Mouse (Mus musculus) intestine, embryonic 16.5 days (tissue): ENCODE data around the gene Csrp1. TPM values are rescaled to one million over a fixed set of nuclear protein-coding genes. Genes with fewer than 3 reads are reported as not detected.
A peak's percentile ranks its signal among the peaks of the same experiment; 100 is the strongest.

ENCODE experiments used
- ATAC-seq: fragments of 200-750 bp; cut with Nextera tagmentation; 2 replicates; pipeline ENCODE4 v1.8.0; 2017; ENCODE audit warnings: moderate TSS enrichment, moderate library complexity
- H3K27ac ChIP-seq: fragments of 300-500 bp; sonication (generic); 2 replicates; pipeline ENCODE4 v1.5.1; 2014; ENCODE audit warnings: mild to moderate bottlenecking, low read length
- H3K27me3 ChIP-seq: fragments of 300-500 bp; sonication (generic); replicated peaks from 2 replicates; pipeline ENCODE4 v1.6.1; 2014; ENCODE audit warnings: low read length, control low read depth, mixed read lengths; ENCODE audit not compliant: control insufficient read depth, insufficient read depth
- H3K36me3 ChIP-seq: fragments of 300-500 bp; sonication (generic); 2 replicates; pipeline ENCODE4 v1.6.1; 2014; ENCODE audit warnings: low read length, control low read depth; ENCODE audit not compliant: control insufficient read depth, insufficient read depth
- H3K4me1 ChIP-seq: fragments of 300-500 bp; sonication (generic); 2 replicates; pipeline ENCODE4 v1.6.1; 2014; ENCODE audit warnings: low read length, control low read depth, mixed read lengths; ENCODE audit not compliant: control insufficient read depth, insufficient read depth
- H3K4me2 ChIP-seq: fragments of 300-500 bp; sonication (generic); 2 replicates; pipeline ENCODE4 v1.6.1; 2014; ENCODE audit warnings: low read depth, low read length, control low read depth
- H3K4me3 ChIP-seq: fragments of 300-500 bp; sonication (generic); 2 replicates; pipeline ENCODE4 v1.5.1; 2014; ENCODE audit warnings: mild to moderate bottlenecking, low read length
- H3K9ac ChIP-seq: fragments of 300-500 bp; sonication (generic); 2 replicates; pipeline ENCODE4 v1.6.1; 2014; ENCODE audit warnings: low read depth, low read length
- H3K9me3 ChIP-seq: fragments of 300-500 bp; sonication (generic); 2 replicates; pipeline ENCODE4 v1.6.1; 2016; ENCODE audit warnings: low read length, control low read depth; ENCODE audit not compliant: control insufficient read depth
- WGBS: fragments of 180-500 bp; shearing (Covaris S2); extraction: QIAGEN DNeasy Blood & Tissue Kit; methylation state at CpG from one replicate; pipeline ENCODE4 v1.1.7; 2014; 5-methylcytosine and 5-hydroxymethylcytosine counted together
- polyA plus RNA-seq: library from polyadenylated mRNA; unstranded; fragments of >200 nt; fragmentation: Nextera tagmentation; extraction: Ambion mirVana; gene quantifications from 2 replicates; pipeline ENCODE4 v1.2.1, GENCODE M21; 2015

The Csrp1 gene
- polyA plus RNA-seq, 1 experiment from 2014 or later = 215 TPM

- Histone ChIP-seq H3K4me3 (no peak overlapping the region), H3K9me3 (no peaks in the 10 kb centered on the region), H3K27me3 (no peaks in the 10 kb centered on the region), H3K27ac (no peak overlapping the region), H3K4me2 (peak overlapping the region; percentile 19; the same call in 1 of the 2 replicates), H3K4me1 (peaks cover 18% of the 10 kb centered on the region), H3K9ac (no peak overlapping the region), H3K36me3 (no peaks in the 10 kb centered on the region)
- WGBS = 17% methylated on average over 10 of the region's 10 CpGs
- peak; percentile 36; the same call in 1 of the 2 replicates for ATAC-seq
Measured at GRCm38 (mm10) chr1:135788708-135789107, 68.8 kb downstream of the Csrp1 start.

- no peak overlapping the region for H3K4me2 ChIP-seq
- no peak overlapping the region for H3K4me3 ChIP-seq
- H3K9me3 ChIP-seq = no peaks in the 10 kb centered on the region
- no peak overlapping the region for H3K27ac ChIP-seq
- H3K36me3 ChIP-seq = no peaks in the 10 kb centered on the region
- ATAC-seq = no peak
- H3K9ac ChIP-seq = no peak overlapping the region
- peaks cover 29% of the 10 kb centered on the region for H3K4me1 ChIP-seq
- 16% methylated on average over 5 of the region's 5 CpGs for WGBS
- H3K27me3 ChIP-seq = no peaks in the 10 kb centered on the region
Measured at GRCm38 (mm10) chr1:135789815-135790214, 70.0 kb downstream of the Csrp1 start.

DNA sequence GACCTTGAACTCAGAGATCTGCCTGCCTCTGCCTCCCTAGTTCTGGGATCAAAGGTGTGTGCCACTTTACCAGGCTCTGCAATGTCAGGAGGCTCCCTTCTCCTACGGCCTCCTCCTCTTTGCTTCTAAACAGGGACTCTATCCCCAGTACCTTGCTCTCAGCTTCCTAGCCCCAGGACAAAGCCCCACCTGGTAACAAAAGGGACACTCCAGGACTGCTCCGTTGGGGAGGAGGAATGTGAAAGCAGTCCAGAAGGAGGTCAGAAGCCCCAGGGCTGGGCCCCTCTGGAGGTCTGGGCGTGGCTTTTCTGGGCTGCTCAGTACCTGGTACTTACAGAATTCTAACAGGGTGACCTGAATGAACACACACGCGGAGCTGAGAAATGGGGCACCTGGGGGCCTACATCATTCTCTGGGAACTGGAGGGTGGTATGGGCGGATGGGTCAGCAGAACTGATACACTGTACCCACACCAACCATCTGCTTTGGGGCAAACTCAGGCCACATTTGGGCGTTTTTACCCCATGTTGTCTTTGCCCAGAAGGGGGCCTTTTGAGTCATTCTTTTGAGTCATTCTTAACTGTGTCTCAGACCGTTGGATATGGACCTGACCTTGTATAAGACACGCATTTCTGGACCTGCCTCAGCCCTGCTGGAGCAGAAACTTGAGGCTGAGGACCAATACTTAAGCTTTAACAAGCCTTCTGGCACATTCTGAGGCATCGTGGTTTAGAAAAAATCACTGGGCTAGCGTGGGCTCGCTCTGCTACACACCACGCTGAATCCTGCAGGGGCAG lies 72.5 kb downstream of the Csrp1 start:
- Histone ChIP-seq H3K9me3 (no peaks in the 10 kb centered on the region), H3K9ac (no peak overlapping the region), H3K36me3 (no peaks in the 10 kb centered on the region), H3K4me1 (peaks cover 47% of the 10 kb centered on the region), H3K27me3 (no peaks in the 10 kb centered on the region), H3K4me2 (no peak overlapping the region), H3K27ac (peak overlapping the region; percentile 4; the same call in 1 of the 2 replicates), H3K4me3 (no peak overlapping the region)
- WGBS = 71% methylated on average over 13 of the region's 13 CpGs
- ATAC-seq = no peak

DNA sequence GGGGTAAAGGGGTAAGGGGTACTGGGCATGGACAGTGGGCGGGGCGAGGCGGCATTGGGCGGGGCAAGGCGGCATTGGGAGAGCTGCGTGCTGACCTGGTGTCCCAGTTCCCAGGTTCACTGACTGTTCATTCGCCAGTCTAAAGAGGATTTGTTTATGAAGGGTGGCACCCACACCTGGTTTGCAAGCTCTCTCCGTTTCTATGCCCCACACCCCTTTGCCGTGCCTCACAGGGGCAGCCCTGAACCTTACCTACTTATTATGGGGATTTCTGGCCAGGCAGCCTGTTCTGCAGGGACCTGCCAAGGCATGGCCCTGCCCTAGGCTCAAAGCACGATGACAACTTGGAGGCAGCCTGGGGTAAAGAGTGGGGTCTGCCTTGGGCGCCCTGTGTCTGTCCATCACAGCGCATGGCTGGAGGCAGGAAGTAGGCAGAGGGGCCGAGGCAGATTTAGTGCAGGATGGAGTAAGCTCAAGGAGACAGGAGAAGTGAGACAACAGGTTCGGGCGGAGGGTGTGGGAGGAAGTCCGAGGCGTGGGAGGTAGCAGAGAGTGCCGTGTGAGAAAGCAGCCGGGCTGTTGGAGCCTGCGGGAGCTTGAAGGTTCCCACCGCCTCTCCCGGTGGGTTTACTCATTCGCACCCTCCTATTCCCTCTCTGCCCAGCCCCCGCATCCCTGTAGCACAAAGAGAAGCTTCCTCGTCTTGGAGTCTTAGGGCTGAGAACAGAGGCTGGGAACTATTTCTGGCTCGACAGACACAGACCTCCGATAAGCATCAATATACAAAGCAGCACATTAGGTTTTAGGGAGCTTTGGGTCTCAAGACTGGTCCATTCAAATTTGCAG lies 73.7 kb downstream of the Csrp1 start:
- 12% methylated on average over 27 of the region's 27 CpGs for WGBS
- Histone ChIP-seq H3K36me3 (no peaks in the 10 kb centered on the region), H3K27ac (peak overlapping the region; percentile 82), H3K9ac (peak overlapping the region; percentile 71), H3K27me3 (no peaks in the 10 kb centered on the region), H3K4me1 (peaks cover 42% of the 10 kb centered on the region), H3K9me3 (no peaks in the 10 kb centered on the region), H3K4me3 (peak overlapping the region; percentile 35), H3K4me2 (peak overlapping the region; percentile 61)
- ATAC-seq = peak; percentile 62

- peaks cover 43% of the 10 kb centered on the region for H3K4me1 ChIP-seq
- no peaks in the 10 kb centered on the region for H3K27me3 ChIP-seq
- 19% methylated on average over 20 of the region's 20 CpGs for WGBS
- H3K9me3 ChIP-seq = no peaks in the 10 kb centered on the region
- ATAC-seq = peak; percentile 70
- peak overlapping the region; percentile 35 for H3K4me3 ChIP-seq
- peak overlapping the region; percentile 82 for H3K27ac ChIP-seq
- H3K4me2 ChIP-seq = peak overlapping the region; percentile 61
- H3K36me3 ChIP-seq = no peaks in the 10 kb centered on the region
- H3K9ac ChIP-seq = peak overlapping the region; percentile 71
Measured at GRCm38 (mm10) chr1:135794216-135795134, 74.6 kb downstream of the Csrp1 start.

- WGBS = 73% methylated on average over 1 of the region's 1 CpGs
- H3K36me3 ChIP-seq = no peaks in the 10 kb centered on the region
- H3K4me2 ChIP-seq = no peak overlapping the region
- H3K9me3 ChIP-seq = no peaks in the 10 kb centered on the region
- no peaks in the 10 kb centered on the region for H3K27me3 ChIP-seq
- no peak for ATAC-seq
- H3K4me3 ChIP-seq = no peak overlapping the region
- H3K9ac ChIP-seq = no peak overlapping the region
- H3K27ac ChIP-seq = no peak overlapping the region
- peaks cover 55% of the 10 kb centered on the region for H3K4me1 ChIP-seq
Measured at GRCm38 (mm10) chr1:135798492-135798891, 78.6 kb downstream of the Csrp1 start.

DNA sequence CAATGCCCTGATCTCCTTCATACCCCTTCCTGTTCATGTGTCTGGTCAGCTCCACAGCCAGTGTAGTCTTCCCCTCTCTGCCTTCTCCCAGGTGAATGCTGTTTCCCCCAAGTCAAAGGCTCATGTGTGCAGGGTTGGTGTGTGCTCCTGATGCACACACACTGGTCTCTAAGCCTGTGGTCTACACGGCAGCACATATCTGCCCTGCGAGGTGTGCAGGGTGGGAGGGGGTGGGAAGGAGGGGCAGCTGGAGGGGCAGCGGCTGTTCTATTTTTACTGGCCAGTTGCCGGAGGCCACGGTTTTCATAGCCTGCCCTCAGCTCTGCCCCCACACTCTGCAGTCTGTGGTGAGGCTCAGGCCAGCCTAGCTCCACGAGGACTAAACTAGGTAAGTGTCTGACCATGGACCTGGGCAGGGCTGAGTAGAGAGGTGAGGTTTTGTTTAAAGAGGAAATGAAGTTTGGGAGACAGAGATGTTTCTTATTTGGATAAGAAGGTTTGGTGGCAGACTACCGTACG lies 79.3 kb downstream of the Csrp1 start:
- no peak for ATAC-seq
- Histone ChIP-seq H3K9ac (no peak overlapping the region), H3K27ac (peak overlapping the region; percentile 89; the same call in 1 of the 2 replicates), H3K4me3 (no peak overlapping the region), H3K27me3 (no peaks in the 10 kb centered on the region), H3K4me2 (no peak overlapping the region), H3K4me1 (peaks cover 48% of the 10 kb centered on the region), H3K36me3 (no peaks in the 10 kb centered on the region), H3K9me3 (no peaks in the 10 kb centered on the region)
- 54% methylated on average over 8 of the region's 8 CpGs for WGBS

DNA sequence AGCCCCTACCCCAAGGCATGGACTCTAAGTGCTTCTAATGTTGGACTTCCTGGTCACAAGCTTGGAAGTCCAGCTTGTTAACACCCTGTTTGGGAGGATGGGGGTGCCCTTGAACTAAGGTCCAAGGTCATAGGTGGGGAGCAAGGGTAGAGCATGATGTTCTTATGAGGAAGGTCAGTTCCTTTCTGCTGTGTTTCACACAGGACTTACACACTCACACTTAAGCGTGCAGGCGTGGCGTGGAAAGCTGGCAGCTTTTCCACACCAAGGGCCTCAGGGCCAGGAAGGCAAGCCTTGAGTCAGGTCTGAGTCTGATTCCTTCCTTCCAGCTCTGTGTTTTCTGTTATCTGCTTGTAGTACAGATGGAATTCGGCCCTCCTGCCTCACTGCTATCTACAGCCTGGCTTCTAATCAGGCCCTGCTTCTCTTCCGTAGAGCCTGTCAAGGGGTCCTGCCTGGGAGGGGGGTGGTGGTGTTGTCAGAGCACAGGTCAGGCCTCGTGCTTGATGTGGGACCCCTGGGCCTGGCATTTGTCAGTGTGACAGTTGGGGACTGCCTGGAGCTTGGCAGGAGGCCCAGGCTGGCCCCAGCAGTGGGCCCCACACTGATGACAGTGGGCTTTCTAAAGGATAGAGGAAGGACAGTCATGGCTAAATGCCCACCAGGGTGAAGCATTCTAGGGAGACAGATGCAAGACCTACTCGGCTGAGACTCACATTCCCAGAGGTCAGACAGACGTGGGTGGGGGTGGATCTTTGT lies 80.5 kb downstream of the Csrp1 start:
- H3K27me3 ChIP-seq = no peaks in the 10 kb centered on the region
- H3K4me3 ChIP-seq = no peak overlapping the region
- H3K27ac ChIP-seq = peak overlapping the region; percentile 89
- H3K36me3 ChIP-seq = no peaks in the 10 kb centered on the region
- no peaks in the 10 kb centered on the region for H3K9me3 ChIP-seq
- no peak overlapping the region; the same call in 1 of the 2 replicates for H3K4me2 ChIP-seq
- peaks cover 37% of the 10 kb centered on the region for H3K4me1 ChIP-seq
- ATAC-seq = peak; percentile 54
- peak overlapping the region; percentile 27 for H3K9ac ChIP-seq
- WGBS = 23% methylated on average over 8 of the region's 8 CpGs
